Mouse (Mus musculus): Measurements from ENCODE around the gene Zscan4b. TPM values are rescaled to one million over a fixed set of nuclear protein-coding genes. Genes with fewer than 3 reads are reported as not detected.

The Zscan4b gene
- not detected in 2 replicates for polyA plus RNA-seq (2012; rRNA removed; ENCODE audit: low replicate concordance)

GRCm38 (mm10) chr7:10904950-10905349 is at the start of gene Zscan4b:
Gene Zscan4b, minus strand, starts transcription at chr7:10905050.

Other genes starting within 250 kb of the Zscan4b start
- not detected in 2 replicates for gene Nlrp4b, start 217.3 kb downstream of the Zscan4b start, polyA plus RNA-seq (2012; rRNA removed; ENCODE audit: low replicate concordance)
- gene Vmn1r71, start 150.7 kb downstream of the Zscan4b start, polyA plus RNA-seq (2012; rRNA removed; ENCODE audit: low replicate concordance): not detected in 2 replicates
- not detected in 2 replicates for gene Zscan4c, start 100.7 kb upstream of the Zscan4b start, polyA plus RNA-seq (2012; rRNA removed; ENCODE audit: low replicate concordance)
- gene Zscan4-ps1, start 164.6 kb upstream of the Zscan4b start, polyA plus RNA-seq (2012; rRNA removed; ENCODE audit: low replicate concordance): not detected in 2 replicates

Measured in mammary gland, adult 2 months (tissue).